Mouse (Mus musculus): Measurements from ENCODE around the gene Pparg. TPM values are rescaled to one million over a fixed set of nuclear protein-coding genes. Genes with fewer than 3 reads are reported as not detected.

The Pparg gene
- polyA plus RNA-seq (2014; fragmentation: Illumina TruSeq; extraction: RNeasy Lipid Tissue Mini Kit (QIAGEN cat#74804); ENCODE audit: low read depth, low replicate concordance) = 72.4 TPM

GRCm38 (mm10) chr6:115360776-115361605 lies at the start of gene Pparg:
Pparg (plus strand) TSS chr6:115360951.

Other genes starting within 250 kb of the Pparg start
- 15.7 TPM for gene Syn2, start 226.0 kb upstream of the Pparg start, polyA plus RNA-seq (2014; fragmentation: Illumina TruSeq; extraction: RNeasy Lipid Tissue Mini Kit (QIAGEN cat#74804); ENCODE audit: low read depth, low replicate concordance)
- gene Gm17482, start 133.6 kb upstream of the Pparg start, polyA plus RNA-seq (2014; fragmentation: Illumina TruSeq; extraction: RNeasy Lipid Tissue Mini Kit (QIAGEN cat#74804); ENCODE audit: low read depth, low replicate concordance) = not detected
- 85.8 TPM for gene Timp4, start 108.7 kb upstream of the Pparg start, polyA plus RNA-seq (2014; fragmentation: Illumina TruSeq; extraction: RNeasy Lipid Tissue Mini Kit (QIAGEN cat#74804); ENCODE audit: low read depth, low replicate concordance)
- 8.3 TPM for gene Tsen2, start 183.7 kb downstream of the Pparg start, polyA plus RNA-seq (2014; fragmentation: Illumina TruSeq; extraction: RNeasy Lipid Tissue Mini Kit (QIAGEN cat#74804); ENCODE audit: low read depth, low replicate concordance)
- 2.0 TPM for gene Mkrn2os, start 231.6 kb downstream of the Pparg start, polyA plus RNA-seq (2014; fragmentation: Illumina TruSeq; extraction: RNeasy Lipid Tissue Mini Kit (QIAGEN cat#74804); ENCODE audit: low read depth, low replicate concordance)
- 16.9 TPM for gene Mkrn2, start 241.0 kb downstream of the Pparg start, polyA plus RNA-seq (2014; fragmentation: Illumina TruSeq; extraction: RNeasy Lipid Tissue Mini Kit (QIAGEN cat#74804); ENCODE audit: low read depth, low replicate concordance)

All from adipose tissue, adult 10 weeks (tissue).